Mouse (Mus musculus) myocyte (in vitro differentiated cells): ENCODE measurements at regions not wholly inside any gene's neighbourhood (a gene's known extent, or its start where the extent isn't known, plus 50 kb on each side); places are given as distances from the start of the nearest gene placed in this dataset.

Source experiments
- H3K27me3 ChIP-seq: one replicate; pipeline ENCODE4 v1.6.1; 2011; ENCODE audit not compliant: control insufficient read depth, insufficient read depth, insufficient read length
- H3K36me3 ChIP-seq: one replicate; pipeline ENCODE4 v1.6.1; 2011; ENCODE audit not compliant: control insufficient read depth, insufficient read depth
- H3K4me2 ChIP-seq: one replicate; pipeline ENCODE4 v1.6.1; 2011; ENCODE audit warnings: low read depth, control low read depth
- H3K4me3 ChIP-seq: one replicate; pipeline ENCODE4 v1.5.1; 2011; ENCODE audit warnings: mild to moderate bottlenecking, control low read depth, moderate library complexity
- H3K79me2 ChIP-seq: one replicate; pipeline ENCODE4 v1.6.1; 2011; ENCODE audit not compliant: control insufficient read depth, insufficient read depth
- H3ac ChIP-seq: one replicate; pipeline ENCODE4 v1.6.1; 2011; ENCODE audit not compliant: control insufficient read depth, insufficient read length
- CEBPB ChIP-seq: IDR thresholded peaks from 2 replicates; pipeline ENCODE4 v1.6.1; 2011; ENCODE audit warnings: mild to moderate bottlenecking, moderate library complexity; ENCODE audit not compliant: poor library complexity, insufficient read depth, severe bottlenecking
- E2F4 ChIP-seq: IDR thresholded peaks from one replicate; pipeline ENCODE4 v1.6.1; 2011; ENCODE audit warnings: mild to moderate bottlenecking, control low read depth, moderate library complexity; ENCODE audit not compliant: insufficient read depth
- MAX ChIP-seq: IDR thresholded peaks from one replicate; pipeline ENCODE4 v1.6.1; 2011; ENCODE audit warnings: low read depth, mild to moderate bottlenecking, control low read depth
- MYOD1 ChIP-seq, 3 experiments: IDR thresholded peaks; one replicate each; pipeline ENCODE4 v1.6.1; 2011; ENCODE audit warnings: control low read depth in 2 of 3, low read depth in 2 of 3, mild to moderate bottlenecking in 2 of 3, moderate library complexity in 1 of 3; ENCODE audit not compliant: insufficient read length in 2 of 3, control insufficient read depth in 1 of 3
- MYOG ChIP-seq, 3 experiments: IDR thresholded peaks; one replicate each; pipeline ENCODE4 v1.6.1; 2011; ENCODE audit warnings: control low read depth in 2 of 3, low read depth in 2 of 3, mild to moderate bottlenecking in 2 of 3; ENCODE audit not compliant: insufficient read length in 2 of 3, control insufficient read depth in 1 of 3, insufficient read depth in 1 of 3
- POLR2A ChIP-seq: IDR thresholded peaks from one replicate; pipeline ENCODE4 v1.6.1; 2011; ENCODE audit warnings: low read depth, mild to moderate bottlenecking, control low read depth, moderate library complexity; ENCODE audit not compliant: insufficient read length
- POLR2AphosphoS2 ChIP-seq: IDR thresholded peaks from one replicate; pipeline ENCODE4 v1.6.1; 2011; ENCODE audit warnings: low read depth, control low read depth; ENCODE audit not compliant: insufficient read length
- REST ChIP-seq: IDR thresholded peaks from one replicate; pipeline ENCODE4 v1.6.1; 2011; ENCODE audit warnings: mild to moderate bottlenecking, control low read depth, moderate library complexity; ENCODE audit not compliant: insufficient read depth, insufficient read length
- SRF ChIP-seq: IDR thresholded peaks from one replicate; pipeline ENCODE4 v1.6.1; 2011; ENCODE audit warnings: low read depth; ENCODE audit not compliant: control insufficient read depth, insufficient read length
- TCF12 ChIP-seq: IDR thresholded peaks from one replicate; pipeline ENCODE4 v1.6.1; 2011; ENCODE audit warnings: mild to moderate bottlenecking, control low read depth; ENCODE audit not compliant: poor library complexity, insufficient read depth, severe bottlenecking
- TCF3 ChIP-seq: IDR thresholded peaks from one replicate; pipeline ENCODE4 v1.6.1; 2011; ENCODE audit warnings: low read depth, control low read depth; ENCODE audit not compliant: insufficient read length
- USF1 ChIP-seq: IDR thresholded peaks from one replicate; pipeline ENCODE4 v1.6.1; 2011; ENCODE audit warnings: low read depth, mild to moderate bottlenecking, control low read depth, moderate library complexity

GRCm38 (mm10) chr5:102242614-102243013 is 172.9 kb upstream of the Wdfy3 start:
- H3K27me3 ChIP-seq: no peaks in the 10 kb centered on the region
- H3K4me2 ChIP-seq: no peak overlapping the region
- no peak overlapping the region for H3ac ChIP-seq
- no peaks in the 10 kb centered on the region for H3K36me3 ChIP-seq
- H3K79me2 ChIP-seq: no peaks in the 10 kb centered on the region
- TF ChIP-seq E2F4: no peak
- TF ChIP-seq CEBPB: no peak
- TF ChIP-seq SRF: no peak
- TF ChIP-seq POLR2A: no peak
- no peak for TF ChIP-seq REST
- no peak for TF ChIP-seq TCF3
- H3K4me3 ChIP-seq: no peak overlapping the region

- H3K36me3 ChIP-seq: no peaks in the 10 kb centered on the region
Measured at GRCm38 (mm10) chr5:102244706-102245105, 175.0 kb upstream of the Wdfy3 start.

GRCm38 (mm10) chr5:102248747-102249146 is 179.0 kb upstream of the Wdfy3 start:
- no peak for TF ChIP-seq POLR2AphosphoS2
- no peak for TF ChIP-seq MYOG (IDR thresholded peaks at IDR 0.05; ENCODE audit: control insufficient read depth in 1 of 3, insufficient read depth in 1 of 3, insufficient read length in 2 of 3, low read depth in 2 of 3)
- H3K27me3 ChIP-seq: peaks cover 6% of the 10 kb centered on the region
- no peaks in the 10 kb centered on the region for H3K79me2 ChIP-seq
- H3K36me3 ChIP-seq: no peaks in the 10 kb centered on the region
- H3K4me3 ChIP-seq: no peak overlapping the region
- no peak overlapping the region for H3K4me2 ChIP-seq
- no peak overlapping the region for H3ac ChIP-seq

More at GRCm38 (mm10) chr5:102244706-102245105, 175.0 kb upstream of the Wdfy3 start:
- Histone ChIP-seq H3K27me3 (no peaks in the 10 kb centered on the region), H3K79me2 (no peaks in the 10 kb centered on the region), H3K4me2 (no peak overlapping the region), H3K4me3 (no peak overlapping the region), H3ac (no peak overlapping the region)
- TF ChIP-seq USF1 (no peak), REST (no peak), E2F4 (no peak), POLR2A (no peak), TCF12 (no peak)

- Histone ChIP-seq H3K79me2 (no peaks in the 10 kb centered on the region), H3K4me2 (no peak overlapping the region), H3K4me3 (no peak overlapping the region), H3K36me3 (no peaks in the 10 kb centered on the region), H3K27me3 (peaks cover 6% of the 10 kb centered on the region), H3ac (no peak overlapping the region)
- TF ChIP-seq E2F4: no peak
- no peak for TF ChIP-seq TCF3
- TF ChIP-seq POLR2A: no peak
- no peak for TF ChIP-seq REST
- TF ChIP-seq USF1: no peak
- no peak for TF ChIP-seq MYOD1 (IDR thresholded peaks at IDR 0.05; ENCODE audit: control insufficient read depth in 1 of 3, insufficient read length in 2 of 3, low read depth in 2 of 3)
- no peak for TF ChIP-seq SRF
- TF ChIP-seq TCF12: no peak
- TF ChIP-seq MAX: no peak
- no peak for TF ChIP-seq CEBPB
- no peak for TF ChIP-seq MYOG (IDR thresholded peaks at IDR 0.05; ENCODE audit: control insufficient read depth in 1 of 3, insufficient read depth in 1 of 3, insufficient read length in 2 of 3, low read depth in 2 of 3)
Measured at GRCm38 (mm10) chr5:102251076-102251475, 181.4 kb upstream of the Wdfy3 start.

GRCm38 (mm10) chr5:102253786-102254185 is 184.1 kb upstream of the Wdfy3 start:
- Histone ChIP-seq H3K79me2 (no peaks in the 10 kb centered on the region), H3ac (no peak overlapping the region), H3K4me2 (no peak overlapping the region), H3K27me3 (peaks cover 6% of the 10 kb centered on the region), H3K36me3 (no peaks in the 10 kb centered on the region), H3K4me3 (no peak overlapping the region)
- no peak for TF ChIP-seq POLR2A
- TF ChIP-seq E2F4: no peak
- TF ChIP-seq CEBPB: no peak
- TF ChIP-seq TCF3: no peak
- TF ChIP-seq TCF12: no peak
- no peak for TF ChIP-seq MAX
- TF ChIP-seq USF1: no peak
- no peak for TF ChIP-seq MYOD1 (IDR thresholded peaks at IDR 0.05; ENCODE audit: control insufficient read depth in 1 of 3, insufficient read length in 2 of 3, low read depth in 2 of 3)
- TF ChIP-seq REST: no peak
- no peak for TF ChIP-seq MYOG (IDR thresholded peaks at IDR 0.05; ENCODE audit: control insufficient read depth in 1 of 3, insufficient read depth in 1 of 3, insufficient read length in 2 of 3, low read depth in 2 of 3)
- no peak for TF ChIP-seq POLR2AphosphoS2
- no peak for TF ChIP-seq SRF
